Mouse (Mus musculus) hindbrain, embryonic 16.5 days (tissue): ENCODE measurements around the gene Rmdn3. TPM values are rescaled to one million over a fixed set of nuclear protein-coding genes. Genes with fewer than 3 reads are reported as not detected.

Source experiments
- ATAC-seq: fragments of 200-750 bp; cut with Nextera tagmentation; 2 replicates; pipeline ENCODE4 v1.8.0; 2017; ENCODE audit warnings: moderate TSS enrichment, moderate library complexity
- H3K27ac ChIP-seq: fragments of 300-500 bp; sonication (generic); 2 replicates; pipeline ENCODE4 v1.5.1; 2014; ENCODE audit warnings: low read depth, mild to moderate bottlenecking, control low read depth, low read length, moderate library complexity
- H3K27me3 ChIP-seq: fragments of 300-500 bp; sonication (generic); replicated peaks from 2 replicates; pipeline ENCODE4 v1.6.1; 2014; ENCODE audit warnings: low read length; ENCODE audit not compliant: control insufficient read depth, insufficient read depth
- H3K36me3 ChIP-seq: fragments of 300-500 bp; sonication (generic); 2 replicates; pipeline ENCODE4 v1.6.1; 2014; ENCODE audit warnings: mild to moderate bottlenecking, low read length, moderate library complexity, mixed read lengths; ENCODE audit not compliant: control insufficient read depth, insufficient read depth
- H3K4me1 ChIP-seq: fragments of 300-500 bp; sonication (generic); 2 replicates; pipeline ENCODE4 v1.6.1; 2014; ENCODE audit warnings: low read depth, low read length; ENCODE audit not compliant: control insufficient read depth, insufficient read depth
- H3K4me2 ChIP-seq: fragments of 300-500 bp; sonication (generic); 2 replicates; pipeline ENCODE4 v1.6.1; 2014; ENCODE audit warnings: mild to moderate bottlenecking, low read length, control low read depth, moderate library complexity
- H3K4me3 ChIP-seq: fragments of 300-500 bp; sonication (generic); 2 replicates; pipeline ENCODE4 v1.5.1; 2014; ENCODE audit warnings: mild to moderate bottlenecking, low read length, control low read depth, moderate library complexity
- H3K9ac ChIP-seq: fragments of 300-500 bp; sonication (generic); 2 replicates; pipeline ENCODE4 v1.6.1; 2014; ENCODE audit warnings: low read depth, mild to moderate bottlenecking, control low read depth, low read length, moderate library complexity
- H3K9me3 ChIP-seq: fragments of 300-500 bp; sonication (generic); 2 replicates; pipeline ENCODE4 v1.6.1; 2014; ENCODE audit warnings: mild to moderate bottlenecking, low read length, moderate library complexity; ENCODE audit not compliant: control insufficient read depth
- WGBS: fragments of 180-500 bp; shearing (Covaris S2); extraction: QIAGEN DNeasy Blood & Tissue Kit; methylation state at CpG from one replicate; pipeline ENCODE4 v1.1.7; 2014; 5-methylcytosine and 5-hydroxymethylcytosine counted together
- polyA plus RNA-seq: library from polyadenylated mRNA; unstranded; fragments of >200 nt; fragmentation: Nextera tagmentation; extraction: Ambion mirVana; gene quantifications from 2 replicates; pipeline ENCODE4 v1.2.1, GENCODE M21; 2015

Rmdn3 gene
- polyA plus RNA-seq, 1 experiment from 2014 or later: 50.1 TPM

DNA sequence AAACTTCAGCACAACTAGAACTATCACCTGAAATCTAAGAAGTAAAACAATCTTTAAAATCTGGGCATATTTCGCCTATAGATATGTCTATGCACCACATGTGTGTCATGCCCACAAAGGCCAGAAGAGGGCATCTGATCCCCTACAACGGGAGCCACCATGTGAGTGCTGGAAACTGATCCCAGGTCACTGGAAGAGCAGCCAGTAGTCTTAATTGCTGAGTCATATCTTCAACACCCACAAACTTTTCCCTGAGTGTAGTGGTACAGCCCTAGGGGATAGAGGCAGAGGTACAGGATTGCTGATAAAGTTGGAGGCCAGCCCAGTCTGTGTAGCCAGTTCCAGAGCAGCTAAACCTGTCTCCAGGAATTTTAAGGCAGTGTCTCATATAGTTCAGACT is 11.6 kb downstream of the Rmdn3 start:
- H3K27ac ChIP-seq: no peak overlapping the region
- H3K36me3 ChIP-seq: peaks cover 47% of the 10 kb centered on the region
- 86% methylated on average over 2 of the region's 2 CpGs for WGBS
- no peak overlapping the region for H3K9ac ChIP-seq
- no peaks in the 10 kb centered on the region for H3K9me3 ChIP-seq
- no peak overlapping the region for H3K4me2 ChIP-seq
- no peak for ATAC-seq
- no peak overlapping the region for H3K4me3 ChIP-seq
- no peaks in the 10 kb centered on the region for H3K27me3 ChIP-seq
- H3K4me1 ChIP-seq: no peaks in the 10 kb centered on the region

DNA sequence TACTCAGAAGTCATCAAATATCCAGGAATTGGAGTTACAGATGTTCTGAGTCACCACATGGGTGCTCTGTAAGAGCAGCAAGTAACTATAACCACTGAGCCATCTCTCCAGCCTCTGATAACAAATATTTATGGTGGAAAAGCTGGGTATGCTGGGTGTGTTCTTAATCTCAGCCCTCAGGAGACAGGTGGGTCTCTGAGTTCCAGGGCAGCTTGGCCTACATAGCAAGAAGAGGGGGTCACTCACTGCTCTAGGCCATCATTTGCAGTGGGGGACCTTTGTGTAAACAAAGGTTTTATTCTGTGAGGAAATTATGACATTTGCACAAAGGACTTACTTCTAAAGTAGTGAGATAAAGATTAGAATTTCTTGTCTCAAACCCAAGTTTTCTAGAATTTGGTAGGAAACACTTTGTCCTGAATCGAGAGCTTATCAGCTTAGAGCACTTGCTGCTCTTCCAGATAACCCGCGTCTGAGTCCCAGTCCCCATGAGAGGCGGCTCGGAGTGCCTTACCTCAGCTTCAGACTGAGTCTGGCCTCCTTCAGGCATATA is 20.4 kb downstream of the Rmdn3 start:
- Histone ChIP-seq H3K9ac (no peak overlapping the region), H3K9me3 (no peaks in the 10 kb centered on the region), H3K4me3 (no peak overlapping the region), H3K4me2 (no peak overlapping the region), H3K27me3 (no peaks in the 10 kb centered on the region), H3K4me1 (no peaks in the 10 kb centered on the region), H3K36me3 (peaks cover 29% of the 10 kb centered on the region), H3K27ac (no peak overlapping the region)
- ATAC-seq: no peak
- 88% methylated on average over 5 of the region's 5 CpGs for WGBS

DNA sequence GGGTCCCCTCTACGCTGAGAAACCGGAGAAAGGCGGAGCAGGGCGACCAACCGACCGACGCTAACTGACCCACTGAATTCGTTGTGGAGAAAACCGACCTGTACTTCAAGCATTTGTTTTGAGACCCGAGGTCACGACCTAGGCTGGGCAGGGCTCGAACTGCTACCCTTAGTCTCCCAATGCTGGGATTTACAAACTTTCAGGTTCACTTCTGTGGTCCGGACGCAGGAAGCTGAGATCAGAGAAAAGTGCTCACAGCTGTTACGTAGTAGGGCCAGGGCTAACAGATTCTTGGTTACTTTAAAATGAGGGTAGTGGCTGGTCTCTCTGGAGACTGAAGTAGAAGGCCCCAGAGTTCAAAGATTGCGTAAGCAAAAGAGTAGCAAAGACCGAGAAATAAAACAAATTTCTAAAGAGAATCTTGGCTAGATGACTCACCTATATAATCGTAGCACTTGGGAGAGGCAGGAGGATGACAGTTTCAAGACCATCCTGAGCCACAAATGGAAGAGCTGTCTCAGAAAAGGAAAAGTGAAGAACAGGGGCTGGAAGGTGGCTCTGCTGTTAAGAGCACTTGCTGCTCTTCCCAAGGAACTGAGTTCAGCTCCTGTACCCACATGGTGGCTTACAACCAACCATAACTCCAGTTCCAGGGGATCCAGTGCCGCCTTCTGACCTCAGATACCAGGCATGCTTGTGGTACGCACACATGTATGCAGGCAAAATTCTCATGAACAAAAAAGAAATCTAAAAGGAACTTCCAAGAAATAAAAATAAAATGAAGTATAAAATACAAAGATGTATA is 43.5 kb downstream of the Rmdn3 start:
- Histone ChIP-seq H3K9me3 (no peaks in the 10 kb centered on the region), H3K4me1 (peaks cover 5% of the 10 kb centered on the region), H3K4me3 (peak overlapping the region; percentile 74), H3K9ac (peak overlapping the region; percentile 71), H3K4me2 (peak overlapping the region; percentile 100), H3K27ac (no peak overlapping the region), H3K36me3 (no peaks in the 10 kb centered on the region), H3K27me3 (no peaks in the 10 kb centered on the region)
- 15% methylated on average over 20 of the region's 20 CpGs for WGBS
- ATAC-seq: no peak

DNA sequence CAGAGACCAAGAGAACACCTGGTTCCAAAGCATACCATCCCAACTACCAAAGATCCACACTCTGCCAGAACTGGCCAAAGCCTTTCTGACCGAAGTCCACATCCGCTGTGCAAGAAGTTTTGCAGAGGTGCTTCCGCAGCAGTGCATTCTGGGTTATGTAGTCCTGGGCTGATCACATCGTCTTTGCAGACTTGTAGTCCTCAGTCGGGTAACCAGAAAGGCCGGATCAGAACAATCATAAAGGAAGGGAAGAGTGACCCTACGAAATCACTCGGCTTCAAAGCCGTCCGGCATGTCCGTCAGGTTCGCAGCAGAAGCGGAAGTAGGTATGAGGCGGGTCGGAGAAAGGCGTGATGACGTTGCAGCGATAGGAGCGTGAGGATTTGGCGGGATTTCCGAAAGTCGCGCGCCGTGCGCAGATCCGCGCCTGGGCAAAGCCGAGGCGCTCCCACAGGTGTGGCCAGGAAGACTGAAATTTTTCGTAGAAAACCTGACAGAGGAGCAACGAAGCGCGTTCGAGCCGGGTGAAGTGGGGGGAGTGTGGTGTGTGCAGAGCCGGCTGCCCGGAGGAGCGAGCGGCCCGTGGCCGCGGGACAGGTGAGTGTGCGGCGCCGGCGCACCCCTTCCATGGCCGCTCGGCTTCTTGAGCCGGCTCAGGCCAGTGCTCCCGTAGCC is 44.3 kb downstream of the Rmdn3 start, which contains the start of gene Rad51:
TSS of gene Rad51 (plus strand) at position 356 of the 675 bp plus-strand sequence.
- Histone ChIP-seq H3K4me2 (peak within 1 kb of the TSS; percentile 100), H3K9me3 (no peaks in the 10 kb centered on the region), H3K27ac (peak within 1 kb of the TSS; percentile 93), H3K4me1 (peaks cover 5% of the 10 kb centered on the region), H3K4me3 (peak within 1 kb of the TSS; percentile 74), H3K27me3 (no peaks in the 10 kb centered on the region), H3K36me3 (no peaks in the 10 kb centered on the region), H3K9ac (peak within 1 kb of the TSS; percentile 71)
- peak; percentile 98 for ATAC-seq
- WGBS: 0% methylated on average over 51 of the region's 51 CpGs

DNA sequence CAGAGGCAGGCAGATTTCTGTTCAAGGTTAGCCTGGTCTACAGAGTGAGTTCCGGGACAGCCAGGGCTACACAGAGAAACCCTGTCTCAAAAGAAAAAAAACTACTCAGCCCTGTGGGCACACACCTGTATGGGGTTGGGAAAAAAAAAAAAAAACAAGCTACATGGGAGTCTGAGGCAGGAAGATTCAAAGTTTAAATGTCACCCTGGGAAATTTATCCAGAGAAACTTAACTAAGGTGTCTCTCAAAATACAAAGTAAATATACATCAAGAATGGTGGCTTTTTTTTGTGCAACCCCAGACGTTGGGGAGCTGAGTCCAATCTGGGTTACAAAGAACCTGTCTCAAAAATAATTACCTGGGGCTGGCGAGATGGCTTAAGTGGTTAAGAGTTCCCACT is 45.8 kb downstream of the Rmdn3 start:
- Histone ChIP-seq H3K9ac (no peak overlapping the region), H3K27ac (no peak overlapping the region), H3K9me3 (no peaks in the 10 kb centered on the region), H3K4me2 (no peak overlapping the region), H3K4me3 (no peak overlapping the region), H3K36me3 (no peaks in the 10 kb centered on the region), H3K27me3 (no peaks in the 10 kb centered on the region), H3K4me1 (peaks cover 5% of the 10 kb centered on the region)
- no peak for ATAC-seq
- 96% methylated on average over 3 of the region's 3 CpGs for WGBS

DNA sequence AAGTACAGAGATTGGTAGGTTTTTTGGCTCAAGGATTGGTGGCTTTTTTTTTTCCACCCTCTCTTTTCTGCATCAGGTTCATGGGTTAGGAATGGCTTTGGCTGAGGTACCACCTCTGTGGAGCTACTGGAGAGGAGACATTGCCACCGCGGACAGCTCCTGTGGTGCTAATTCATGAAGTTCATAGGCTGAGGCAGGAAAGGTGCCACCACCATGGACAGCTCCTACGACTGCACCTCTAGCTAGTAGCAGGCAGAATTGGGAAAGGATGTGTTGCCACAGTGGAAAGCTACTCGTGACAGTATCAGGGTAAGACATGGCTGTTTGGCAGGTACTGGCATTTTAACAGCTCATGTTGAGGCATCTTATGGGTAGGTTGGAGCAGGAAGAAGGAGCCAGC is 48.3 kb downstream of the Rmdn3 start:
- Histone ChIP-seq H3K27me3 (no peaks in the 10 kb centered on the region), H3K9me3 (no peaks in the 10 kb centered on the region), H3K4me2 (no peak overlapping the region), H3K9ac (no peak overlapping the region), H3K36me3 (no peaks in the 10 kb centered on the region), H3K4me1 (peaks cover 5% of the 10 kb centered on the region), H3K27ac (no peak overlapping the region), H3K4me3 (no peak overlapping the region)
- WGBS: 67% methylated on average over 4 of the region's 4 CpGs
- ATAC-seq: no peak

DNA sequence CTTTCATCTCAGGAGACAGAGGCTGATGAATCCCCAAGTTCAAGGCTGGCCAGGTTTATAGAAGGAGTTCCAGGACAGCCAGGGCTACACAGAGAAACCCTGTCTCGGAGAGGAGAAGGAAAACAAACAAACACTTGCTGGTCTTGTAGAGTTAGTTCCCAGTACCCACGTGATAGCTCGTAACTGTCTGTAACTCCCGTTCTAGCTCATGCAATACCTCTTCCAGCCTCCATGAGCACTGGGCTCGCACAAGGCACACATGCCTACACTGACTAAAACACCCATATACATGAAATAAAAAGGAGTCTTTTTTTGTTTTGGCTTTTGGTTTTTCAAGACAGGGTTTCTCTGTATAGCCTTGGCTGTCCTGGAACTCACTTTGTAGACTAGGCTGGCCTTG is 50.3 kb downstream of the Rmdn3 start:
- Histone ChIP-seq H3K4me2 (no peak overlapping the region), H3K27ac (no peak overlapping the region), H3K9me3 (no peaks in the 10 kb centered on the region), H3K9ac (no peak overlapping the region), H3K4me1 (no peaks in the 10 kb centered on the region), H3K36me3 (no peaks in the 10 kb centered on the region), H3K4me3 (no peak overlapping the region), H3K27me3 (no peaks in the 10 kb centered on the region)
- 84% methylated on average over 5 of the region's 5 CpGs for WGBS
- no peak for ATAC-seq

DNA sequence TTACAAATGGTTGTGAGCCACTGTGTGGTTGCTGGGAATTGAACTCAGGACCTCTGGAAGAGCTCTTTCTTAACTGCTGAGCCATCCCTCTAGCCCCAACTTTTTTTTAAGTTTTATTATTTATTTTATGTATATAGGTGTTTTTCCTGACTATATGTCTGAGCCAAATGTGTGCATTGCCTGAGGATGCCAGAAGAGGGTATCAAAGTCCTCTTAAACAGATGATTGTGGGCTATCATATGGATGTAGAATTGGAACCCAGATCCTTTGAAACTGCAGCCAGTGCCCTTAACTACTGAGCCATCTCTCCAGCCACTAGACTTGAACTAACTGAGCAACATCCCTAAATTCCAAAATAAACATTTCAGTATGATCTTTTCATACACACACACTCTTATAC is 55.3 kb downstream of the Rmdn3 start:
- no peak overlapping the region for H3K9ac ChIP-seq
- H3K4me1 ChIP-seq: no peaks in the 10 kb centered on the region
- H3K4me3 ChIP-seq: no peak overlapping the region
- H3K9me3 ChIP-seq: no peaks in the 10 kb centered on the region
- H3K4me2 ChIP-seq: no peak overlapping the region
- no peak for ATAC-seq
- H3K27me3 ChIP-seq: no peaks in the 10 kb centered on the region
- no peak overlapping the region for H3K27ac ChIP-seq
- no peaks in the 10 kb centered on the region for H3K36me3 ChIP-seq
